Mouse (Mus musculus): ENCODE measurements around the gene Ppm1h. TPM values are rescaled to one million over a fixed set of nuclear protein-coding genes. Genes with fewer than 3 reads are reported as not detected.

The Ppm1h gene
- 2.4 and 4.2 TPM in 2 replicates for polyA plus RNA-seq (2012; rRNA removed)

DNA sequence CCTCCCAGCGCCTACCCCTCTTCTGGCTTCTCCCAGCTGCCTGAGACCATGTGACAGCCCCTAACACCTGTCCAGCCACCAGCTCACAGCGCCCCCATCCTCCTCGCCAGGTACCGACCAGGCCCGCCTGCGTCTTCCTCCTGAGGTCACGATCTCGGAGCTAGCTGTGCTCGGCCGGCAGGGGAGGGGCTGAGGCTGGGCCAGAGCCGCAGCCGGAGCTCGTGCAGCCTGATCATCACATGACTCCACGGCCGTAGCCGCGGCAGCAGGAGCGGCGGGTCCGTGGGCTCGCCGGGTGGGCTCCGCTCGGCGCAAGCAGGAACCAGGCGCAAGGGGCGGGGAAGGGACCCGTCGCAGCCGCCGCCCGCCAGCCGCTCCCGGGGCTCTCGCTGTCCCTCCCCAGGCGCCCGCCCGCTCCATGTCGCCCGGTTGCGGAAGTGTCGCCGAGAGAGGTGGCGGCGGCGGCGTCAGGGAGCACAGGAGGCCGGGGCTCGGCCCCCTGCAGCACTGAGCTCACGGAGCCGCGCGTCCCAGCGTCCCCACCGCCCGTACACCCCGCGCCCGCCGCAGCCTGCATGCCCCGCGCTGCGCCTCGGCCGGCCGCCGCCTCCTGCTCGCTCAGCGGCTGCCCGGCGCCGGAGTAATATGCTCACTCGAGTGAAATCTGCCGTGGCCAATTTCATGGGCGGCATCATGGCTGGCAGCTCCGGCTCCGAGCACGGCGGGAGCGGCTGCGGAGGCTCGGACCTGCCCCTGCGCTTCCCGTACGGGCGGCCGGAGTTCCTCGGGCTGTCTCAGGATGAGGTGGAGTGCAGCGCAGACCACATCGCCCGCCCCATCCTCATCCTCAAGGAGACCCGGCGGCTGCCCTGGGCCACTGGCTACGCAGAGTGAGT lies at the start of gene Ppm1h:
Ppm1h (plus strand) TSS at position 222 of the 896 bp plus-strand sequence.

Other genes starting within 250 kb of the Ppm1h start
- 0.16 and 0.39 TPM in 2 replicates for gene Avpr1a, start 230.3 kb upstream of the Ppm1h start, polyA plus RNA-seq (2012; rRNA removed)